Mouse (Mus musculus) lung, postnatal 4 days (tissue): ENCODE measurements around the gene Tmc7.

Experiments
- DNase-seq, 2 experiments: peaks; one replicate each; pipeline ENCODE4 v3.0.0; 2021

Gene Tmc7

DNA sequence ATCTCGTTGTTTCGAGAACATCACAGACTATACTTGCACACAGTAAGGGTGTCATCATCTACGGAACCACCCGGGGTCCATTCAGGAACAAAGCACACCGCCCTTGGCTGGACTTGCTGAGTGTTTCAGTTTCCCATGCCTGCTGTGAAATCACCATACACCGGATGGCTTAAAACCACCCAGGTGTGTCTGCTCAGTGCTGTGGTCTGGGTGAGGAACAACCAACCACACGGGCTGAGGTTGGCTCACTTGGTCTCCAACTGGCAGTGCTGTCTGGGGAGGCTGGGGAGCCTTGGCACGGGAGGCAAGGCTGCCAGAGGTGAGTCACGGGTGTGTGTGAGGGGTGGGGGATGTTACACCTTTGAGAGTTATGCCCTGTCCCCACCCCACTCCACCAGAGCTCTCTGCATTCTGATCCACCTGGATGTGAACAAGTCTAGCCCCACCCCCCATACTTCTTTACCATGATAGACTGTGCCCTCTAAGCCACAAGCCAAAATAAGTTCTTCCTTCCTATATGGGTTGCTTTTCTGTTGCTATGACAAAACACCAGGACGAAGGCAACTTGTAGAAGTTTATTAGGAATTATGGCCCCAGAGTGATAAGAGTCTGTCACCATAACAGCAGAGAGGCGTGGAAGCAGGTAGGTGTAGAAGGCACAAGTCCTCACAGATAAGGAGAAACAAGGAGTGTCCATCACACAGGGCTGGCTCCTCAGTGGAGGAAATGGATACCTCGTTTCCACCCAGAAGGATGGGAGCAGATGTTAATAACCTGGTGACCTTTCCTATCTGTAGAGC is 85.4 kb downstream of the Tmc7 start:
- DNase-seq: no peak

DNA sequence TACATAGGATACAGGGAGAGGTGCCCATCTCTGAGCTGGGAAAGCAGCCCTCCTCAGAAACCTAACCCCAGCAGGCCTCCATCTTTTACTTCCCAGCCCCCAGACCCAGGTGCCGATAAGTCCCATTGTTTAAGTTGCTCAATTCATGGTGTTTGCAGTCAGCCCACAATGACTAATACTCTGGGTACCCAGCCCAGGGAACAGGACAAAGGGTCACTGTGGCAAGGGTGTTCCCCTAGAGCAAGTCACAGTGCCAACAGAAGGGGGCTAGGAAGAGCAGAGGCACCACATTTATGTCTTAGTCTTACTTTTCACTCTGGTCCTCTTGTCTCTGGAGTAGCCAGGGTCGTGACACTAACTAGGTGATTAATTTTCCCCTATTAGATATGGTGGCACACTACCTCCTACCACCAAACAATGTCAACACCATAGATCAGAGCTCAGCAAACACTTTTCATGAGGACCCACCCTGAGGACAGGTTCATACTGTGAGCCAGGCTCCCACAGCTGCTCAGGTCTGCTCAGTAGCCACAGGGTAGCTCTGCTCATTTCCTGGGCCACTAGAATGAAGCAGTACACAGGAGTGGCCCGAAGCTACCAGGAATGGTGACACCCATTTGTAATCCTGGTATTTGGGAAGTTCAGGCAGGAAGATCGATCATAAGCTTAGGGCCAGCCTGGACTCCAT is 89.5 kb downstream of the Tmc7 start:
- DNase-seq: no peak

DNA sequence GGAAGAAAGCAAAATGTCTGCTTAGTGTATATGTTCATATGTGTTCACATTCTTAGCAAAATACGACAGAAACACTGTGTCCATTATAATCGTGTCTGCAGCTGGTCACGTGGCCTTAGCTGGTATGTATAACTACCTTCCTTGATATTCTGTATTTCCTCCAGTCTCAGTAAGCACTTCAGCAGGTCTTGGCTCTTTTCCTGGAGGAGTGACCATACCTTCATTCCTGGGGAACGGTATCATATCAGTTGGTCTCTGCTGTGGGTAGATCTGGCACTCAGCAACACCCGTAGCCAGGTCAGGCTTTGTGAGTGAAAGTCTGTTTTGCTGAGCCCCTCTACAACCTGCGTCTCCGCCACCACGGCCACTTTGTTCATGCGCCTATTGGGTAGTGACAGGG is 90.6 kb downstream of the Tmc7 start:
- peak; percentile 36 to 41 for DNase-seq

DNA sequence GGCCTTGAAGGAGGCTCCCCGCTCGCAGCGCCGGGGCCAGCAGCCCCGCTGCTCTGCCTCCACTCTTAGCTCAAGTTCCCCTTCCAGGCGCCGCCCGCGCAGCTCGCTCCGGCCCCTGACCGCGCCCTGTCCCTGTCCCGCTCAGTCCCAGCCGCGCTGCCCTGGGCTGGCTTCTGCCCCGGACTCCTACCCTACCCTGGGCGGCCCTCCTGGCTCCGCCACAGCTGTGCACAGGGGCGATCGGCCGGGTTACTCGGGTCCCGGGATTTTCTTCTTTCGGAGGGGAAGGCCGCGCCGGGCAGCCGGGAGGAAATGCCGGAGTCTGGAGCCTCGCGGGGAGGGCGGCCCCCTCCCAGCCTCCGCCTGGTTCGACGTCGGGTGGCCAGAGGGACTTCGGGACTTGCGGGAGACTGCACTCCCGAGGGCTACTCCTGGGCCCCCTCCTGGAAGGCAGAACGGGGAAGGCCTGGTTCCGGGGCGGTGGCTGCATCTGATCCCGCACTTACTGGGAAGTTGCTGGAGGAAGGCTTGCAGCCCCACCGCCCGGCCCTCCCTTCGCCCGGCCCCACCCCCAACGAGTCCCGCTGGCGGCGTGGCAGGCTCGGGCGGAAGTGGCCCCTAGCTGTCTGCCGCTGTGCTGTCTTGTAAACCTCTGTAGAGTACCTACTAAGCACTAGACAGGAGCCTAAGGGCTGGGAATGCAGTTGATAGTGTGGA is 92.9 kb downstream of the Tmc7 start, which contains the start of gene Itpripl2:
Gene Itpripl2 (minus strand): TSS at position 545 of the 717 bp plus-strand sequence.
- peak; percentile 91 to 94 for DNase-seq

DNA sequence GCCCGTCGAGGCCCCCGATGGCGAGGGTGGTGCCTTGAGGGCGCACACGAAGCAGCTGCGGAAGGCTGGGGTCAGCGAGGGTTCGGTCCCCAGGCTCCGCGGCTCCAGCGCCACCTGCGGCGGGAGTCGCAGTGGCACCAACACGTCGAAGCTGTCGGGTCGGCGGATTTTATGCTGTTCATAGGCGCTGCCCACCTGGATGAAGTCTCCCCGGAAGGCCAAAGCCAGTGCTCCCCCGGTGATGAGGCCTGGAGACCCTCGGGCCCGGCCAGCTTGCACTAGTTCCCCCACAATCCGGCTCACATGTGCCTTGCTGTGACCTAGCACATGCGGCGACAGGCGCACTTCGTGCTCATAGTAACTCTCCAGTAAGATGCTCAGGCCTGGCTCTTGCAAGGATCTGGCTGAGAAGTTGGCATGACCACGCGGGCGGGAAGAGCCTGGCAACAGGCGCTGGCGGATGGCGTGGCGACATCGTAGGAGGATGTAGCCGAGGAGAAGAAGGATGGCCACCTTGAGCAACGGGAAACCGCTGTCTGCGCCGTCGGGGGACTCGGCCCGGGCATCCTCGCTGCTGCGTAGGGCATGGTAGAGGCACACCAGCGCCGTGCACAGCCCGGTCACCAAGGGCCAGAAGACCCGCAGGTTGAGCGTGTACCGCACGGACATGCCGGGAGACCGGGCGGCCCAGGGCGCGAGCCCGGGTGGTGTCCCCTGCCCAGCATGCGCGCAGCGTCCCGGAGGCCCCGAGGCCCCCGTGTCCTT is 93.7 kb downstream of the Tmc7 start:
- DNase-seq: peak; percentile 58 to 71

DNA sequence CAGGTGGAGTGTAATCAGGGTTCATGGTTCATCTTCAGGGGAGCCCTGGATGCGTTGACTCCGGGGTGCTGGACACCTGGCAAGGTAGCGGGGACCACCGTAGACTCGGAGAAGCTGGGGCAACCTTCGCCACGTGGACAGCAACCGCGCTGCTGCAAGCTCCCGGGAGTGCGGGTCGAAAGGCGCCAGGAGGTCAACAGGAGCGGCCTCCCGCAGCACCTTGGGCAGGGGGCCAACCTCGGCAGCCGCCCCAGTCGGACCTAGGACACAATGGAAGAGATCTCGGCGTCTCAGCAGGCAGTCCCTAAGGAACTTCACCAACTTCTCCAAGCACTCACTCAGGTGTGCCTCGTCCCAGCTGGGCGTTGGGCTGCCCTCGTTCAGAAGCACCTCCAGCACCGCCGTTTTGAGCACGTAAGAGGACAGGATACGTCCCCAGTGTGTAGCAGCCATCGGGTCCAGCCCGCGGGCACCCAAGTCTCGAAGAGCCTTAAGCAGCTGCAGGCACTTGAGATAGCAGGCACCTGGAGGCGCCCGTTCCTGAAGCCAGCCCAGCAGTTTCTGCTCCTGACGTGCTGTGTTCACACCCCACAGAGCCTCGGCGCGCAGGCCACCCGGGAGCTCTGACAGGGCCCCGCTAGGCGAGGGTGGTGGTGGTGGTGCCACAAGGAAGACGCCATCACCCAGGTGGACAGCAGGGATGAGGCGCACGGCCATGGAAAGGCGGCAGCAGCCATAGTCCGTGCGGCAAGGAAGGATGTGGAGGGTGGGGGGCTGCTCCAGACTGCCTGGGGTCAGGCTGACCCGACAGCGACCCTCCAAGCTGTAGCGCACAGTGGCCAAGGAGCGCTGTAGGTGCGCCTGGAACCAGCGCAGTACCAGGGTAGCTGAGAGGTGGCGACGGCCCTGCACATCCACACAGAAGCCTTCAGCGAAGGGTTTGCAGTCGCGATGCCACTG is 94.5 kb downstream of the Tmc7 start:
- DNase-seq: peak; percentile 29 to 52

DNA sequence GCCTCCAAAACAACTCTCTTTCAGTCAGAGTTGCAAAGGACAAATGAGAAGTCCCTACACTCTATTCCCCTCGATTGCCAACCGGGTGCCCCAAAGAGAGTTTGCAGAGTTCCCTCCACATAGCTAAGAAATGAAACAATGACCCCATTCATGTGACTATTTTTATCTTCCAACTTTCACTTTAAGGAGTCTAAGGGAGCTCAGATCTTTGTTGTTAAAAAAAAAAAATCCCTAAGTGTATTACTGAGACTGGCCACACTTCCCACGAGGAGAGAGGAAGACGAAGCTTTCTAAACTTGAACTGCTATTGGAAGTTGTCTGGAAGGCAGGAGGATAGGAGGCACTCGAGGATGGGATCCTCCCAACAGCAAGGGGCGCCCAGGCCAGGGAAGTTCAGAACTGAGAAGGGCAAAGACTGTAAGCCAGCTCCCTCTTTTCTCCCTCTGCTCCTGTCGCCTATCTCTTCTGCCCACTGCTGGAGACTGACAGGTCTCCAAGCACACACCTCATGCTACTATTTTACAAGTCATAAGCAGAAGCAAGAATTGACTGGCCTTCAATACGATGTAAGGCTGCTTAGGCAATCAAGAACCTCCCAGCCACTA is 96.4 kb downstream of the Tmc7 start:
- peak in 1 of 2 experiments; percentile 33 for DNase-seq

DNA sequence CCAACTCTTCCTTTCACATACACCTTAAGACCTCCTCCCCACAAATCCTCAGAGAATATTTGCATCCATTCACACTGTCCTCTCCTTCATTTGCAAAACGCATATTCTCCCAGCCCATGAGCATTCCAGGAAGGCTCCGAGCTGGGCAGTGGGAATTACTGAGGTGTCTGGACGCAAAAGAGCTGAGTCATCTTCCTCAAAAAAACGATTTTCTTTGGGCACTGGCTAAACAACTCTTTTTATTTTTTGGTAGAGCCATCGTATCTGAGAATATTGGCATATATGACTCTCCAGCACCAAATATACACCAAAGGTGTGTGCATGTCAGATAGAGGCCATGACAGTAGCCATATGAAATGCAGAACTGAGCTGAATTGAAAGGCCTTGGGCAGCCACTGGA is 97.6 kb downstream of the Tmc7 start:
- DNase-seq: no peak
